Mouse (Mus musculus): ENCODE measurements around the gene Sntb2. TPM values are rescaled to one million over a fixed set of nuclear protein-coding genes. Genes with fewer than 3 reads are reported as not detected.

The Sntb2 gene
- polyA plus RNA-seq, 1 experiment from 2014 or later: 15.1 TPM

DNA sequence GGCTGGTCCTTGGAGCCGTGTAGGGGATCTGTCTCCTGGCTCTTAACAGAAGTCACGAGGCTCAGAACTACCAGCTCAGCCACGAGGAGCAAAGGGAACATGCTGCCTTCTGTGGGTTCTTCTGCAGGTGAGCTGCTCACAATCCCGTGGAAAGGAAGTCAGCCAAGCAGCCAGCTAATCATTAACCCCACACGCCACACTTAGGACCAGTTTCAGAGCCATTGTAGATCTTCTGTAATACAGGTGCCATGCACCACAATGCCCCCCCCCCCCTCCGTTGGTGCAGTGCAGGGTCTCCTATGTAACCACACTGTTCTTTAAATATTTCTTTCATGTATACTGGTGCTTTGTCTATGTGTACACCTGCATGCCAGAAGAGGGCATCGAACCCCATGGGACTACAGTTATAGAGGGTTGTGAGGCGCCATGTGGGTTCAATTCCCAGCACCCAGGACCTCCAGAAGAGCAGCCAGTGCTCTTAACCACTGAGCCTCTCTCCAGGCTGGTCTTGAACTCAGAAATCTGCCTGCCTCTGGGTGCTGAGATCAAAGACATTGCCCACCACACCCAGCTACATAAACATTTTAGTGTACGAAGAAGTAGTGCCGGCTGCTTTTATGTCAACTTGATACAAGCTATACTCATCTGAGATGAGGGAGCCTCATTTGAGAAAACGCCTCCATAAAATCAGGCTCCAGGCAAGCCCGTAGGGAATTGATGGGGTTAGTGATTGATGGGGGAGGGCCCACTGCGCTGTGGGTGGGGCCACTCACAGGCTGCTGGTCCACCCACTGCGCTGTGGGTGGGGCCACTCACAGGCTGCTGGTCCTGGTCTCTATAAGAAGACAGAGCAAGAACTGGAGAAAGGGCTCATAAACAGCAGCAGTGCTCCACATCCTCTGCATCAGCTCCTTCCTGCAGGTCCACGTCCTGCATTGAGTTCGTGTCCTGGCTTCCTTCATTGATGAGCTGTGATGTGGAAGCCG, 130.3 kb downstream of the Sntb2 start, which contains the start of gene Tmed6:
Gene Tmed6, minus strand, starts transcription at position 134 of the 986 bp plus-strand sequence.
- WGBS: 50% methylated on average over 17 of the region's 17 CpGs
- ATAC-seq (replicated peaks; ENCODE audit: low FRiP score, low TSS enrichment, low read depth): peak; percentile 36; the same call in 1 of the 2 replicates
- Histone ChIP-seq H3K27me3 (replicated peaks; ENCODE audit: control insufficient read depth, insufficient read depth, low read length) (no peaks in the 10 kb centered on the region), H3K4me3 (ENCODE audit: low read depth, low read length) (no peak within 1 kb of the TSS), H3K27ac (ENCODE audit: low read depth) (no peak within 1 kb of the TSS), H3K4me2 (ENCODE audit: low read length) (no peak within 1 kb of the TSS), H3K4me1 (replicated peaks; ENCODE audit: control insufficient read depth, insufficient read depth, low read length) (no peaks in the 10 kb centered on the region), H3K36me3 (ENCODE audit: control insufficient read depth, insufficient read depth, low read length) (peaks cover 20% of the 10 kb centered on the region), H3K9me3 (ENCODE audit: control insufficient read depth, low read length) (no peaks in the 10 kb centered on the region), H3K9ac (ENCODE audit: low read length) (no peak within 1 kb of the TSS)
- no peak for DNase-seq (ENCODE audit: low spot score)

Other genes starting within 250 kb of the Sntb2 start
- 0.14 and 0.19 TPM in 2 replicates for gene Has3, start 65.5 kb upstream of the Sntb2 start, polyA plus RNA-seq (2014; fragmentation: Nextera tagmentation; extraction: Ambion mirVana)
- gene Utp4, start 42.1 kb upstream of the Sntb2 start, polyA plus RNA-seq (2014; fragmentation: Nextera tagmentation; extraction: Ambion mirVana): 79.6 and 85.4 TPM in 2 replicates
- gene Vps4a, start 95.5 kb downstream of the Sntb2 start, polyA plus RNA-seq (2014; fragmentation: Nextera tagmentation; extraction: Ambion mirVana): 64.2 and 68.3 TPM in 2 replicates
- gene Pdf, start 112.9 kb downstream of the Sntb2 start, polyA plus RNA-seq (2014; fragmentation: Nextera tagmentation; extraction: Ambion mirVana): 44.3 and 45.7 TPM in 2 replicates
- gene Cog8, start 120.9 kb downstream of the Sntb2 start, polyA plus RNA-seq (2014; fragmentation: Nextera tagmentation; extraction: Ambion mirVana): 37.9 and 38.7 TPM in 2 replicates
- 102 and 107 TPM in 2 replicates for gene Nip7, start 121.1 kb downstream of the Sntb2 start, polyA plus RNA-seq (2014; fragmentation: Nextera tagmentation; extraction: Ambion mirVana)
- 9.3 and 21.3 TPM in 2 replicates for gene Tmed6, start 129.9 kb downstream of the Sntb2 start, polyA plus RNA-seq (2014; fragmentation: Nextera tagmentation; extraction: Ambion mirVana)
- gene Terf2, start 160.8 kb downstream of the Sntb2 start, polyA plus RNA-seq (2014; fragmentation: Nextera tagmentation; extraction: Ambion mirVana): 14.2 and 14.9 TPM in 2 replicates
- 128 and 134 TPM in 2 replicates for gene Cyb5b, start 214.9 kb downstream of the Sntb2 start, polyA plus RNA-seq (2014; fragmentation: Nextera tagmentation; extraction: Ambion mirVana)

Data from intestine, embryonic 14.5 days (tissue).